Mouse (Mus musculus) thymus, postnatal 0 days (tissue): Measurements from ENCODE around the gene Zfp747. TPM values are rescaled to one million over a fixed set of nuclear protein-coding genes. Genes with fewer than 3 reads are reported as not detected.

Experiments
- DNase-seq: peaks from one replicate; pipeline ENCODE4 v3.0.0-alpha.2; 2015; ENCODE audit warnings: low spot score
- polyA plus RNA-seq: library from polyadenylated mRNA; unstranded; fragments of >200 nt; fragmentation: Nextera tagmentation; extraction: Ambion mirVana; gene quantifications from 2 replicates; pipeline ENCODE4 v1.2.1, GENCODE M21; 2015

Gene Zfp747
- polyA plus RNA-seq, 1 experiment from 2014 or later: 8.0 TPM

DNA sequence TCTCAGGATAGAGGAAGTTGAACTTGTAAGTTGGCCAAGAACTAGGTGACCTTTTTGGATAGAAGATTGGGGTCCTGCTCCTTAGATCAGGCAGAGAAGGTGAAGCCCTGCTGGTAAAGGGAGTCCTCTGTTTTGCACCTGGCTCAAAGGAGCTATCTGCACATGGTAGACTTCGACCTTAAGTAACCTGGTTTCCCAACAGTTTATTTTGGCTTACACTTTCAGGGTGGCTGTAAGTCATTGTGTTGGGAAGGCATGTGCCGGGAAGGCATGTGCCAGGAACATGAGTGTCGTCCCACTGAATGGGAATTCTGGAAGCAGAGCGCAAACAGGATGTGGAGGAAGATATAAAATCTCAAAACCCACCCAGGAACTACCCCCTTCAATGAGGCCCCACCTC is 40.2 kb downstream of the Zfp747 start:
- no peak for DNase-seq

GRCm38 (mm10) chr7:127333240-127333639 is 42.6 kb downstream of the Zfp747 start:
- DNase-seq: no peak

DNA sequence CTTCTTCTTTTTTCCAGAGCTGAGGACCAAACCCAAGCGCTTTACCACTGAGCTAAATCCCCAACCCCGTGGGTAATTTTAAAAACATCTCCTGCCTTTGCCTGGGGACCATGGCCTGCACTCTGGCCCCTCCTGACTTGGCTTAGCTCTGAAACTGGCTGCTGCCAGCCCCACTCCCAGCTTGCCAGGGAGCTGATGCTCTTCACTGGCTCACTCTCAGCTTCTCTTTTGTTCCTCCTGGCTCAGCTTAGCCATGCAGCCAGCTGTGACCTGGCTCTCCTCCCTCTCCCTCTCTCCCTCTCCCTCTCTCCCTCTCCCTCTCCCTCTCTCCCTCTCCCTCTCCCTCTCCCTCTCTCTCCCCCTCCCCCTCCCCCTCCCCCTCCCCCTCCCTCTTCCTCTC is 49.2 kb downstream of the Zfp747 start:
- no peak for DNase-seq

- DNase-seq: no peak
Measured at GRCm38 (mm10) chr7:127325550-127325949, 50.3 kb downstream of the Zfp747 start.

DNA sequence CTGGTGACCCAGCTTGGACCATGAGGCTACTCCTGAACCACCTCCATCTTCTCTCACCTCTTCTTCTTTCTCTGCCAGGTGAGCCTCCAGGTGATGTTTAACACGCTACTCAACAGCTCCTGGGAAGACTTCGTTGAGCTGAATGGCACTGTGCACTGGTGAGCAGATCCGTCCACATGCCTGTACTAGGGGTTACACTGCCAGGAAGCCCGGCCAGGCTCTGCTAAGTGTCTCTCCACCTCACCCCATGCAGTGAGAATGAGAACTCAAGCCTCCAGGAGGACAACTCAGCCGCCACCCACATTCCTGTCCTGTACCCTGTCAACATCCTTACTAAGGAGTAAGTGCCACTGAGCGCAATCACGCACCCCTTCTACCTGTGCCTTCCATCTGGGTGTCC is 50.9 kb downstream of the Zfp747 start:
- no peak for DNase-seq

Other genes with a start within 250 kb of the Zfp747 start
- gene Spn, start 238.2 kb downstream of the Zfp747 start, polyA plus RNA-seq: 26.6 and 26.7 TPM in 2 replicates
- 59.5 and 62.0 TPM in 2 replicates for gene Cd2bp2, start 180.0 kb downstream of the Zfp747 start, polyA plus RNA-seq
- 20.5 and 27.4 TPM in 2 replicates for gene Tbc1d10b, start 167.6 kb downstream of the Zfp747 start, polyA plus RNA-seq
- gene Mylpf, start 167.2 kb downstream of the Zfp747 start, polyA plus RNA-seq: 67.7 and 68.9 TPM in 2 replicates
- gene Zfp553, start 143.0 kb downstream of the Zfp747 start, polyA plus RNA-seq: 25.4 and 29.7 TPM in 2 replicates
- gene Sept1, start 142.9 kb downstream of the Zfp747 start, polyA plus RNA-seq: 638 and 684 TPM in 2 replicates
- gene Zfp771, start 131.8 kb downstream of the Zfp747 start, polyA plus RNA-seq: 34.7 and 37.0 TPM in 2 replicates
- gene Dctpp1, start 115.3 kb downstream of the Zfp747 start, polyA plus RNA-seq: 181 and 213 TPM in 2 replicates
- 146 and 151 TPM in 2 replicates for gene Sephs2, start 102.0 kb downstream of the Zfp747 start, polyA plus RNA-seq
- gene Itgal, start 79.8 kb downstream of the Zfp747 start, polyA plus RNA-seq: 81.6 and 96.5 TPM in 2 replicates
- 2.5 TPM in 2 replicates for gene Zfp768, start 30.5 kb downstream of the Zfp747 start, polyA plus RNA-seq
- 4.8 and 6.0 TPM in 2 replicates for gene 9130019O22Rik, start 11.1 kb upstream of the Zfp747 start, polyA plus RNA-seq
- 4.4 and 4.9 TPM in 2 replicates for gene E430018J23Rik, start 17.6 kb upstream of the Zfp747 start, polyA plus RNA-seq
- gene Zfp764, start 30.8 kb upstream of the Zfp747 start, polyA plus RNA-seq: 6.8 and 7.0 TPM in 2 replicates
- 26.2 and 28.0 TPM in 2 replicates for gene Zfp688, start 46.0 kb upstream of the Zfp747 start, polyA plus RNA-seq
- 4.3 and 4.7 TPM in 2 replicates for gene Zfp689, start 73.1 kb upstream of the Zfp747 start, polyA plus RNA-seq
- gene Prr14, start 83.6 kb upstream of the Zfp747 start, polyA plus RNA-seq: 51.0 and 54.6 TPM in 2 replicates
- 14.6 and 20.0 TPM in 2 replicates for gene Fbrs, start 103.1 kb upstream of the Zfp747 start, polyA plus RNA-seq
- 22.2 and 29.8 TPM in 2 replicates for gene Srcap, start 135.9 kb upstream of the Zfp747 start, polyA plus RNA-seq
- 10.9 and 15.9 TPM in 2 replicates for gene Gm42715, start 143.5 kb upstream of the Zfp747 start, polyA plus RNA-seq
- gene Tmem265, start 185.3 kb upstream of the Zfp747 start, polyA plus RNA-seq: 10.8 and 16.1 TPM in 2 replicates
- 55.2 and 62.1 TPM in 2 replicates for gene Phkg2, start 197.3 kb upstream of the Zfp747 start, polyA plus RNA-seq
- 2.8 and 3.5 TPM in 2 replicates for gene Ccdc189, start 212.5 kb upstream of the Zfp747 start, polyA plus RNA-seq
- gene Rnf40, start 212.7 kb upstream of the Zfp747 start, polyA plus RNA-seq: 42.5 and 44.3 TPM in 2 replicates
- gene Zfp629, start 239.7 kb upstream of the Zfp747 start, polyA plus RNA-seq: 6.6 and 7.0 TPM in 2 replicates